Mouse (Mus musculus): Measurements from ENCODE around the gene Plekho2.

DNA sequence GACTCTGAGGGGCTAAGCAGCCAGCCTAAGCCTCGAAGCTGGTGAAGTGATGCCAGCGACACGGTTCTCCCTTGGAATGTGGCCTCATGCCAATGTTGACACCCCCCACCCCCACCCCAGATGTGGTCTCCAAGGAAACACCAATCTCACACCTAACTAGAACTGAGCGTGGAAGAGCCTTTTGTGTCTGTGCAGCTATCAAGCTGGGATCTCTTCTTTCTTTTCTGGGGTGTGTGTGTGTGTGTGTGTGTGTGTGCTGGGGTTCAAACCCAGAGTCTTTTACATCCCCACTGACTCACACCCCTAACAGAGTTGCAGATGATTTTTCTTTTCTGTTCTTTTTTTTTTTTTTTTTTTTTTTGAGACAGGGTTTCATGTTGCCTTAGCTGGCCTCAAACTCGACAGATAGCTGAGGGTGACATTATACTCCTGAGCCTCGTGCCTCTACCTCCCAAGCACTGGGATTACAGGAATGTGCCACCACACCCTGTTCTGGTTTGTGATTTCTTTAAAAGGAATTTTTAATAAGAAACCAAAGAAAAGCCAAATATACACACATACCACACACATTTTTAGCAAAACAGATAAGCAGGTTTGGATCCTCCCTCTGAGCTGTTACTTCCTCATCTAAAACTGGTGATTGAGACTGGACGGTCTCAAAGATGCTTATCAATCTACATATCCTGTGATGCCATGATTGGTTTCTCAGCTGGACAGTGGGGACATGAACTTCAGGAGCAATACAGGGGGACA, 29.6 kb downstream of the Plekho2 start:
- TF ChIP-seq CTCF (IDR thresholded peaks at IDR 0.05), result no peak
- no peak for TF ChIP-seq EP300 (IDR thresholded peaks at IDR 0.05; ENCODE audit: insufficient read depth, low read depth, low read length)

All from heart, adult 2 months (tissue).